Mouse (Mus musculus) heart, postnatal 0 days (tissue): ENCODE results near the gene Foxp1.

ENCODE experiments used
- CTCF ChIP-seq: IDR thresholded peaks from 2 replicates; pipeline ENCODE4 v1.5.1; 2016; ENCODE audit warnings: antibody characterized with exemption, control low read depth, low read depth
- EP300 ChIP-seq: IDR thresholded peaks from 2 replicates; pipeline ENCODE4 v1.6.1; 2016; ENCODE audit warnings: antibody characterized with exemption, low read depth

- TF ChIP-seq CTCF (no peak), EP300 (no peak)
Observed at GRCm38 (mm10) chr6:99189967-99190366, 332.6 kb downstream of the Foxp1 start.
